Mouse (Mus musculus) MEL (cell line): ENCODE data around the gene Atp8b2. TPM values are rescaled to one million over a fixed set of nuclear protein-coding genes. Genes with fewer than 3 reads are reported as not detected.
A peak's percentile ranks its signal among the peaks of the same experiment; 100 is the strongest.

Experiments
- DNase-seq: peaks from one replicate; pipeline ENCODE4 v3.0.0; 2011; ENCODE audit warnings: low read depth, low spot score
- H3K27ac ChIP-seq: 2 replicates; pipeline ENCODE4 v1.5.1; 2012; ENCODE audit warnings: low read depth, mild to moderate bottlenecking, control low read depth, low read length, moderate library complexity; ENCODE audit not compliant: control insufficient read depth
- H3K27me3 ChIP-seq, 2 experiments: fragments of 150-350 bp in 1 of 2; sonication (generic) in 1 of 2; 2 replicates each; pipeline ENCODE4 v1.6.1; 2012; ENCODE audit warnings: low read length in 2 of 2, mild to moderate bottlenecking in 2 of 2, improper control_type of control experiment in 1 of 2, moderate library complexity in 1 of 2; ENCODE audit not compliant: insufficient read depth in 2 of 2, control insufficient read depth in 1 of 2
- H3K36me3 ChIP-seq, 2 experiments: 2 replicates each; pipeline ENCODE4 v1.6.1; 2012 to 2014; ENCODE audit warnings: low read length in 2 of 2, improper control_type of control experiment in 1 of 2, inconsistent platforms in 1 of 2, mild to moderate bottlenecking in 1 of 2; ENCODE audit not compliant: insufficient read depth in 2 of 2, control insufficient read depth in 1 of 2
- H3K4me1 ChIP-seq, 2 experiments: fragments of 150-350 bp in 1 of 2; sonication (generic) in 1 of 2; 2 replicates each; pipeline ENCODE4 v1.6.1; 2012; ENCODE audit warnings: low read length in 2 of 2, improper control_type of control experiment in 1 of 2, mild to moderate bottlenecking in 1 of 2; ENCODE audit not compliant: insufficient read depth in 2 of 2, control insufficient read depth in 1 of 2
- H3K4me3 ChIP-seq, 2 experiments: fragments of 150-350 bp in 1 of 2; sonication (generic) in 1 of 2; 2 replicates each; pipeline ENCODE4 v1.5.1; 2012; ENCODE audit warnings: low read depth in 2 of 2, low read length in 2 of 2, mild to moderate bottlenecking in 2 of 2, moderate library complexity in 2 of 2, control low read depth in 1 of 2, improper control_type of control experiment in 1 of 2; ENCODE audit not compliant: control insufficient read depth in 1 of 2, insufficient read depth in 1 of 2
- H3K79me2 ChIP-seq: 2 replicates; pipeline ENCODE4 v1.6.1; 2012; ENCODE audit warnings: mild to moderate bottlenecking, low read length, moderate library complexity; ENCODE audit not compliant: control insufficient read depth, poor library complexity, insufficient read depth
- H3K9ac ChIP-seq: 2 replicates; pipeline ENCODE4 v1.6.1; 2012; ENCODE audit warnings: low read depth, mild to moderate bottlenecking, control low read depth, low read length, moderate library complexity; ENCODE audit not compliant: control insufficient read depth, poor library complexity, severe bottlenecking
- H3K9me3 ChIP-seq: fragments of 150-350 bp; sonication (generic); replicated peaks from 2 replicates; pipeline ENCODE4 v1.6.1; 2012; ENCODE audit warnings: mild to moderate bottlenecking, low read length, improper control_type of control experiment, moderate library complexity; ENCODE audit not compliant: insufficient read depth
- CHD1 ChIP-seq: IDR thresholded peaks from 2 replicates; pipeline ENCODE4 v1.6.1; 2012; ENCODE audit warnings: low read depth, mild to moderate bottlenecking, inconsistent platforms, low read length, improper control_type of control experiment
- CHD2 ChIP-seq: IDR thresholded peaks from 2 replicates; pipeline ENCODE4 v1.6.1; 2011; ENCODE audit warnings: low read length, improper control_type of control experiment
- CTCF ChIP-seq, 3 experiments: IDR thresholded peaks in 2 of 3; conservative IDR thresholded peaks in 1 of 3; 2 replicates each; pipeline ENCODE4 v1.5.1; 2011 to 2012; ENCODE audit warnings: low read length in 3 of 3, low read depth in 2 of 3, mild to moderate bottlenecking in 2 of 3, improper control_type of control experiment in 1 of 3, inconsistent platforms in 1 of 3, mixed read lengths in 1 of 3, moderate library complexity in 1 of 3; ENCODE audit not compliant: control insufficient read depth in 1 of 3, insufficient read depth in 1 of 3, poor library complexity in 1 of 3, severe bottlenecking in 1 of 3
- E2F4 ChIP-seq: IDR thresholded peaks from 2 replicates; pipeline ENCODE4 v1.6.1; 2011; ENCODE audit warnings: low read depth, low read length, improper control_type of control experiment, borderline replicate concordance
- ELF1 ChIP-seq: IDR thresholded peaks from 2 replicates; pipeline ENCODE4 v1.6.1; 2014; ENCODE audit warnings: low read depth, mild to moderate bottlenecking, inconsistent platforms, low read length, improper control_type of control experiment, moderate library complexity
- EP300 ChIP-seq, 2 experiments: IDR thresholded peaks; 2 replicates each; pipeline ENCODE4 v1.6.1; 2011; ENCODE audit warnings: improper control_type of control experiment in 2 of 2, low read length in 2 of 2, low read depth in 1 of 2, mild to moderate bottlenecking in 1 of 2
- ETS1 ChIP-seq: IDR thresholded peaks from 2 replicates; pipeline ENCODE4 v1.6.1; 2012; ENCODE audit warnings: low read depth, mild to moderate bottlenecking, inconsistent platforms, low read length, improper control_type of control experiment, moderate library complexity
- GABPA ChIP-seq: IDR thresholded peaks from 2 replicates; pipeline ENCODE4 v1.6.1; 2012; ENCODE audit warnings: low read depth, mild to moderate bottlenecking, inconsistent platforms, low read length, improper control_type of control experiment, moderate library complexity
- GATA1 ChIP-seq: IDR thresholded peaks from 2 replicates; pipeline ENCODE4 v1.6.1; 2011; ENCODE audit warnings: low read depth, low read length, improper control_type of control experiment
- JUND ChIP-seq: IDR thresholded peaks from 2 replicates; pipeline ENCODE4 v1.6.1; 2011; ENCODE audit warnings: low read depth, mild to moderate bottlenecking, improper control_type of control experiment, low read length
- MAX ChIP-seq: IDR thresholded peaks from 2 replicates; pipeline ENCODE4 v1.6.1; 2011; ENCODE audit warnings: low read length, improper control_type of control experiment
- MEF2A ChIP-seq: IDR thresholded peaks from 2 replicates; pipeline ENCODE4 v1.6.1; 2014; ENCODE audit warnings: low read depth, mild to moderate bottlenecking, inconsistent platforms, low read length, improper control_type of control experiment; ENCODE audit not compliant: poor library complexity, insufficient replicate concordance, severe bottlenecking; ENCODE audit errors: extremely low read depth
- MXI1 ChIP-seq: IDR thresholded peaks from 2 replicates; pipeline ENCODE4 v1.6.1; 2011; ENCODE audit warnings: mild to moderate bottlenecking, low read depth, low read length, improper control_type of control experiment
- MYC ChIP-seq: IDR thresholded peaks from 2 replicates; pipeline ENCODE4 v1.6.1; 2011; ENCODE audit warnings: low read depth, mild to moderate bottlenecking, low read length, improper control_type of control experiment, moderate library complexity
- NELFE ChIP-seq: IDR thresholded peaks from 2 replicates; pipeline ENCODE4 v1.6.1; 2011; ENCODE audit warnings: low read depth, low read length, improper control_type of control experiment
- POLR2A ChIP-seq, 2 experiments: IDR thresholded peaks; 2 replicates each; pipeline ENCODE4 v1.6.1; 2011 to 2012; ENCODE audit warnings: low read length in 2 of 2, mild to moderate bottlenecking in 2 of 2, control low read depth in 1 of 2, improper control_type of control experiment in 1 of 2, low read depth in 1 of 2, moderate library complexity in 1 of 2; ENCODE audit not compliant: control insufficient read depth in 1 of 2, insufficient read depth in 1 of 2, poor library complexity in 1 of 2
- POLR2AphosphoS2 ChIP-seq: IDR thresholded peaks from 2 replicates; pipeline ENCODE4 v1.6.1; 2011; ENCODE audit warnings: low read length, improper control_type of control experiment
- RAD21 ChIP-seq: IDR thresholded peaks from 2 replicates; pipeline ENCODE4 v1.6.1; 2011; ENCODE audit warnings: mild to moderate bottlenecking, low read depth, low read length, improper control_type of control experiment
- SIN3A ChIP-seq: IDR thresholded peaks from 2 replicates; pipeline ENCODE4 v1.6.1; 2012; ENCODE audit warnings: low read length, improper control_type of control experiment, inconsistent platforms
- SMC3 ChIP-seq: IDR thresholded peaks from 2 replicates; pipeline ENCODE4 v1.6.1; 2011; ENCODE audit warnings: low read depth, low read length, improper control_type of control experiment
- TCF12 ChIP-seq: IDR thresholded peaks from 2 replicates; pipeline ENCODE4 v1.6.1; 2014; ENCODE audit warnings: low read depth, mild to moderate bottlenecking, inconsistent platforms, low read length, improper control_type of control experiment, moderate library complexity
- USF1 ChIP-seq: IDR thresholded peaks from 2 replicates; pipeline ENCODE4 v1.6.1; 2014; ENCODE audit warnings: low read depth, mild to moderate bottlenecking, inconsistent platforms, low read length, improper control_type of control experiment, moderate library complexity
- ZC3H11A ChIP-seq: IDR thresholded peaks from 2 replicates; pipeline ENCODE4 v1.6.1; 2012; ENCODE audit warnings: low read depth, mild to moderate bottlenecking, inconsistent platforms, low read length, improper control_type of control experiment
- ZKSCAN1 ChIP-seq: IDR thresholded peaks from 2 replicates; pipeline ENCODE4 v1.6.1; 2012; ENCODE audit warnings: low read depth, mild to moderate bottlenecking, inconsistent platforms, low read length, improper control_type of control experiment, moderate library complexity
- ZMIZ1 ChIP-seq: IDR thresholded peaks from 2 replicates; pipeline ENCODE4 v1.6.1; 2012; ENCODE audit warnings: low read depth, mild to moderate bottlenecking, inconsistent platforms, low read length, improper control_type of control experiment, moderate library complexity
- polyA plus RNA-seq, 2 experiments: library from polyadenylated mRNA; stranded (reverse) in 1 of 2; unstranded in 1 of 2; fragments of >175 nt in 1 of 2; fragments of >200 nt in 1 of 2; gene quantifications; 2 replicates each; pipeline versions ENCODE4 v1.2.1 to v1.2.4; 2012; ENCODE audit warnings: low replicate concordance in 2 of 2, low read depth in 1 of 2; ENCODE audit not compliant: insufficient read length in 2 of 2, insufficient read depth in 1 of 2, missing spikeins in 1 of 2
- total RNA-seq: library from RNA; depleted of rRNA; stranded (reverse); fragments of 300-350 nt; gene quantifications from 2 replicates; pipeline ENCODE4 v1.2.3, GENCODE M21; 2012

Gene Atp8b2
- total and polyA plus RNA-seq, 3 experiments = 27.1 to 44.7 TPM; not detected in 1

DNA sequence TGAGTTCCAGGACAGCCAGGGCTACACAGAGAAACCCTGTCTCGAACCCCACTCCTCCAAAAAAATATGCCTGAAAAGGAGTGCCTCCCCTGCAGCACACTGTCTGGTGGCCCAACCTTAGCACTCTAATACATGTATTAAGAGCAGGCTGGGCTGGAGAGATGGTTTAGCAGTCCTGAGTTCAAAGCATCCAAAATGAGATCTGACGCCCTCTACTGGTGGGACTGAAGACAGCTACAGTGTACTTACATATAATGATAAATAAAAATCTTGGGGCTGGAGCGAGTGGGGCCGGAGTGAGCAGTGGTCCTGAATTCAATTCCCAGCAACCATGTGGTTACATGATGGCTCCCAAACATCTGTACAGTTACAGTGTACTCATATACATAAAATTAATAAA lies 3.6 kb upstream of the Atp8b2 start:
- TF ChIP-seq SMC3 (peak; percentile 47), POLR2A (IDR thresholded peaks at IDR 0.05; ENCODE audit: control insufficient read depth in 1 of 2, insufficient read depth in 1 of 2, low read depth in 1 of 2, low read length in 2 of 2, poor library complexity in 1 of 2) (no peak), CTCF (IDR thresholded peaks at IDR 0.05 in 2 of 3, conservative IDR thresholded peaks at IDR 0.05 in 1 of 3; ENCODE audit: control insufficient read depth in 1 of 3, insufficient read depth in 1 of 3, low read depth in 2 of 3, low read length in 3 of 3, poor library complexity in 1 of 3, severe bottlenecking in 1 of 3) (peak; percentile 50 to 74 (median 70)), CHD2 (no peak), RAD21 (peak; percentile 33), ZC3H11A (0 out of 2 replicates have a peak, but pooled peaks have one; percentile 18)
- peaks cover 0 to 7% of the 10 kb centered on the region in 2 experiments; a peak in 1 of 4 replicates for H3K36me3 ChIP-seq
- H3K27me3 ChIP-seq = no peaks in the 10 kb centered on the region
- no peak overlapping the region for H3K27ac ChIP-seq
- no peaks in the 10 kb centered on the region for H3K9me3 ChIP-seq
- no peak overlapping the region for H3K4me3 ChIP-seq
- peaks cover 0 to 22% of the 10 kb centered on the region in 2 experiments; a peak in 3 of 4 replicates for H3K4me1 ChIP-seq
- no peak overlapping the region for H3K9ac ChIP-seq
- DNase-seq = peak; percentile 86
- H3K79me2 ChIP-seq = peaks cover 14% of the 10 kb centered on the region

DNA sequence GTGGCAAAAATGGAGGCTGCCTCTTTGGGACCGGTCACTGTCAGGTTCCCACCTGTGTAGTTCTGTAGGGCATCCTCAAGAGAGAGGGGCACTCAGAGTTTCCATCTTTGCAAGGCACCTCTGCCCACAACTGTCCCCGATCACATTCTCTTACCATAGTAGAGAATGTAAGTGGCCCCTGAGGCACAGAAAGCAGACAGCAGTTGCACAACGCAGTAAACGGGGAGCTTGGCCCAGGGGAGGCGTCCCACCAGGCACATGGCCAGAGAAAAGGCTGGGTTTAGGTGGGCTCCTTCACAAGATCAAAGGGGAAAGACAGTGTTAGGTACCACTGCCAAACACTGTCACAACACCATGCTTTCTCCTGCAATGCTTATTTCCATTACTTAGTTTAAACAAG lies 2.7 kb upstream of the Atp8b2 start:
- H3K4me1 ChIP-seq = peaks cover 0 to 31% of the 10 kb centered on the region in 2 experiments; a peak in 3 of 4 replicates
- H3K27ac ChIP-seq = no peak overlapping the region
- no peaks in the 10 kb centered on the region for H3K9me3 ChIP-seq
- peaks cover 0 to 10% of the 10 kb centered on the region in 2 experiments; a peak in 2 of 4 replicates for H3K36me3 ChIP-seq
- peaks cover 14% of the 10 kb centered on the region for H3K79me2 ChIP-seq
- DNase-seq = no peak
- no peak for TF ChIP-seq ELF1
- TF ChIP-seq ETS1 = no peak
- TF ChIP-seq GABPA = no peak
- TF ChIP-seq MAX = no peak
- no peak for TF ChIP-seq SIN3A
- no peak for TF ChIP-seq TCF12
- TF ChIP-seq MEF2A = no peak
- TF ChIP-seq ZMIZ1 = no peak
- TF ChIP-seq ZKSCAN1 = no peak
- TF ChIP-seq USF1 = no peak
- H3K9ac ChIP-seq = no peak overlapping the region
- H3K27me3 ChIP-seq = no peaks in the 10 kb centered on the region
- no peak overlapping the region for H3K4me3 ChIP-seq

DNA sequence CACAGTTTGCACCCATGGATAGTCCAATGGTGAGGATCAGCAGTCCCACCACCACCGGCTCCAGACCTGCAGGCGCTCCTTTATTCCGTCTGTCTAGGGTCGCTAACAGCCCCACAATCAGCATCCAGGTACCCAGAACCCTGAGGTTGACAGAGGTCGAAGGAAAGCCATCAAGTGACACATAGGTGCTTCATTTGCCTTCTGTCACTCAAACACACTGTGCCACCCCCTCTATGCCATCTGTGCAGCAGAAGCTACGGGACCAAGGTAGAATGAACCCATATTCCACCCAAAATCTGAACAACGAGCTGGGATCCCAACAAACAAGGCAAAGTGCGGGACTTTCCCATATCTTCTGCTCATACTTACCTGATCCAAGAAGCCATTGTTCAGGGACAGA lies 2.2 kb upstream of the Atp8b2 start:
- Histone ChIP-seq H3K36me3 (peaks cover 0 to 10% of the 10 kb centered on the region in 2 experiments; a peak in 2 of 4 replicates), H3K9ac (no peak overlapping the region), H3K4me3 (no peak overlapping the region), H3K27me3 (no peaks in the 10 kb centered on the region), H3K4me1 (peaks cover 0 to 31% of the 10 kb centered on the region in 2 experiments; a peak in 3 of 4 replicates), H3K79me2 (peaks cover 14% of the 10 kb centered on the region), H3K9me3 (no peaks in the 10 kb centered on the region), H3K27ac (no peak overlapping the region)
- TF ChIP-seq MEF2A (no peak), ZMIZ1 (no peak), MXI1 (no peak), ELF1 (no peak), JUND (no peak), ZKSCAN1 (no peak), MYC (no peak), EP300 (IDR thresholded peaks at IDR 0.05; ENCODE audit: low read depth in 1 of 2, low read length in 2 of 2) (no peak), CTCF (IDR thresholded peaks at IDR 0.05 in 2 of 3, conservative IDR thresholded peaks at IDR 0.05 in 1 of 3; ENCODE audit: control insufficient read depth in 1 of 3, insufficient read depth in 1 of 3, low read depth in 2 of 3, low read length in 3 of 3, poor library complexity in 1 of 3, severe bottlenecking in 1 of 3) (no peak), CHD1 (no peak), GATA1 (no peak), NELFE (no peak), CHD2 (no peak), POLR2AphosphoS2 (no peak), SMC3 (no peak), E2F4 (no peak)
- no peak for DNase-seq
